ENCODE assay signal across 14 mouse cellular contexts in genomic region chr11:68430662-68431061, GRCm38 (mm10). TPM values are rescaled to one million over a fixed set of nuclear protein-coding genes. Genes with fewer than 3 reads are reported as not detected.
DNase-seq lines count a peak whose midpoint lies in the region; ATAC-seq and TF ChIP-seq lines count a peak whose summit lies in the region.
"Had no signal": no experiment of that assay in that cellular context is flagged by ENCODE, and none has a peak within 500 bp of the region (broad histone marks: within the 10 kb centered on the region; RNA-seq: fewer than 3 reads in every experiment).

No protein-coding gene starts in this region.

- no peak for ATAC-seq in heart, postnatal 0 days (ENCODE audit: insufficient read depth, low read depth)
- ATAC-seq in heart, embryonic 11.5 days (replicated peaks; ENCODE audit: insufficient number of reproducible peaks, low FRiP score, low TSS enrichment): no peak
- peak; percentile 11; the same call in 1 of the 2 replicates for ATAC-seq in neutrophil, adult 5-6 weeks (ENCODE audit: extremely low read depth, insufficient number of reproducible peaks, low FRiP score, poor library complexity, severe bottlenecking)

- H3K4me3 ChIP-seq in heart, postnatal 0 days (ENCODE audit: low read depth, low read length): no peak overlapping the region
- H3K4me3 ChIP-seq in heart, embryonic 11.5 days (ENCODE audit: low read depth, low read length): no peak overlapping the region
- H3K4me3 ChIP-seq: heart, adult 2 months; hindbrain, embryonic 12.5 days had no signal

- no peak overlapping the region for H3K9ac ChIP-seq in heart, postnatal 0 days (replicated peaks; ENCODE audit: low read depth, low read length)
- no peak overlapping the region for H3K9ac ChIP-seq in heart, embryonic 11.5 days (ENCODE audit: low read depth, low read length)
- H3K9ac ChIP-seq: hindbrain, embryonic 12.5 days had no signal

- 60% methylated on average over 5 of the region's 5 CpGs for WGBS in heart, postnatal 0 days
- 53% methylated on average over 5 of the region's 5 CpGs for WGBS in heart, embryonic 11.5 days (ENCODE audit: insufficient replicate concordance)

- no peaks in the 10 kb centered on the region for H3K36me3 ChIP-seq in heart, postnatal 0 days (replicated peaks; ENCODE audit: control insufficient read depth, insufficient read depth, low read length)
- H3K36me3 ChIP-seq in heart, embryonic 11.5 days (ENCODE audit: control insufficient read depth, insufficient read depth, low read length): no peaks in the 10 kb centered on the region
- H3K36me3 ChIP-seq: hindbrain, embryonic 12.5 days had no signal

- no peak for TF ChIP-seq CTCF in heart, postnatal 0 days (IDR thresholded peaks at IDR 0.05; ENCODE audit: low read depth)

- no peak overlapping the region; the same call in 1 of the 2 replicates for H3K4me2 ChIP-seq in heart, postnatal 0 days (ENCODE audit: low read depth, low read length)
- H3K4me2 ChIP-seq in heart, embryonic 11.5 days: no peak overlapping the region

- H3K4me1 ChIP-seq in heart, postnatal 0 days (ENCODE audit: control insufficient read depth, insufficient read depth): no peaks in the 10 kb centered on the region
- H3K4me1 ChIP-seq in heart, embryonic 11.5 days (ENCODE audit: control insufficient read depth, insufficient read depth, low read length): no peaks in the 10 kb centered on the region

- peaks cover 15% of the 10 kb centered on the region; the same call in 1 of the 2 replicates for H3K27me3 ChIP-seq in heart, postnatal 0 days (ENCODE audit: control insufficient read depth, insufficient read depth, low read length)
- H3K27me3 ChIP-seq in heart, embryonic 11.5 days (ENCODE audit: control insufficient read depth, insufficient read depth, low read length): peaks cover 42% of the 10 kb centered on the region

- no peak for TF ChIP-seq EP300 in heart, postnatal 0 days (IDR thresholded peaks at IDR 0.05; ENCODE audit: low read depth)

- no peak for DNase-seq in heart, postnatal 0 days (ENCODE audit: low spot score)
- DNase-seq in spleen, postnatal 36 days (ENCODE audit: low spot score in 2 of 2): peak; percentile 34 to 50
- DNase-seq in spleen, postnatal 14 days (ENCODE audit: low spot score in 2 of 2): no peak
- no peak for DNase-seq in right cerebral cortex, postnatal 10 days (ENCODE audit: low spot score in 2 of 2)
- no peak for DNase-seq in right cerebral cortex, adult 2 months (ENCODE audit: low spot score in 2 of 2)
- DNase-seq in adrenal gland, postnatal 36 days: no peak
- DNase-seq: adrenal gland, adult 8-10 months; cerebellum, adult 18-20 months; kidney, adult 11 months had no signal

- H3K27ac ChIP-seq in heart, postnatal 0 days (ENCODE audit: low read depth): peak overlapping the region; percentile 39; the same call in 1 of the 2 replicates
- H3K27ac ChIP-seq in heart, embryonic 11.5 days (ENCODE audit: low read depth, low read length): no peak overlapping the region
- H3K27ac ChIP-seq: hindbrain, embryonic 12.5 days had no signal

- H3K9me3 ChIP-seq in heart, postnatal 0 days (replicated peaks; ENCODE audit: control insufficient read depth, low read length): no peaks in the 10 kb centered on the region
- H3K9me3 ChIP-seq in heart, embryonic 11.5 days (replicated peaks; ENCODE audit: control insufficient read depth, low read length): no peaks in the 10 kb centered on the region
- H3K9me3 ChIP-seq: hindbrain, embryonic 12.5 days had no signal

RNA-seq across cellular contexts. Expression of gene Pik3r5, which starts 1.3 kb away (rescaled TPM):
- total RNA-seq in heart, postnatal 0 days (2014; rRNA removed; ENCODE audit: low replicate concordance): 1.5 and 2.0 TPM in 2 replicates
- polyA plus RNA-seq in heart, postnatal 0 days (2015; fragmentation: Nextera tagmentation; extraction: Ambion mirVana): 0.82 and 0.84 TPM in 2 replicates
- 0.19 and 0.25 TPM in 2 replicates for polyA plus RNA-seq in heart, embryonic 11.5 days (2014; fragmentation: Nextera tagmentation; extraction: Ambion mirVana)
- total RNA-seq in neutrophil, adult 5-6 weeks (2017): 108 TPM in 2 replicates
- total RNA-seq in adrenal gland, postnatal 36 days (2021): 1 to 10 TPM in 1 of 2 experiments, under 1 TPM in 1; 0.95 to 2.5 TPM

RNA-seq across cellular contexts. Expression of gene Ntn1, which starts 30.0 kb away (rescaled TPM):
- 117 and 136 TPM in 2 replicates for total RNA-seq in heart, postnatal 0 days (2014; rRNA removed; ENCODE audit: low replicate concordance)
- polyA plus RNA-seq in heart, postnatal 0 days (2015; fragmentation: Nextera tagmentation; extraction: Ambion mirVana): 21.3 and 24.8 TPM in 2 replicates
- 6.1 and 6.8 TPM in 2 replicates for polyA plus RNA-seq in heart, embryonic 11.5 days (2014; fragmentation: Nextera tagmentation; extraction: Ambion mirVana)
- not detected in 2 replicates for total RNA-seq in neutrophil, adult 5-6 weeks (2017)
- 10 to 100 TPM; 10.3 TPM for total RNA-seq in adrenal gland, postnatal 36 days (2021)
- total RNA-seq: megakaryocyte progenitor cell, adult 5-6 weeks had no signal

Comparison
In these comparisons a context has a peak if more than half of its experiments do, and no peak if none do; other contexts are left out.
1. DNase-seq: peak in spleen, postnatal 36 days (2 of 2); none in heart, postnatal 0 days (single experiment), spleen, postnatal 14 days (0 of 2), right cerebral cortex, postnatal 10 days (0 of 2), right cerebral cortex, adult 2 months (0 of 2) and adrenal gland, postnatal 36 days (0 of 2).
2. RNA of gene Pik3r5, which starts 1.3 kb away (total RNA-seq): 108 TPM in neutrophil, adult 5-6 weeks; 0.95 to 2.5 TPM in adrenal gland, postnatal 36 days and 1.5 to 2.0 TPM in heart, postnatal 0 days; every median in the first group is over 10 times any median in the second.
3. RNA of gene Ntn1, which starts 30.0 kb away (total RNA-seq): 117 to 136 TPM in heart, postnatal 0 days and 10.3 TPM in adrenal gland, postnatal 36 days; not detected in neutrophil, adult 5-6 weeks; every median in the first group is over 10 times any median in the second.